Mouse (Mus musculus): ENCODE data around the gene Slc25a4. TPM values are rescaled to one million over a fixed set of nuclear protein-coding genes. Genes with fewer than 3 reads are reported as not detected.

The Slc25a4 gene
- polyA plus RNA-seq, 1 experiment, result 43.4 TPM

GRCm38 (mm10) chr8:46197673-46198072 lies 13.4 kb downstream of the Slc25a4 start:
- WGBS, result 87% methylated on average over 5 of the region's 5 CpGs
- H3K27ac ChIP-seq (ENCODE audit: control insufficient read depth, insufficient read depth, low read depth, low read length, poor library complexity), result no peak overlapping the region
- TF ChIP-seq CTCF (IDR thresholded peaks at IDR 0.05; ENCODE audit: control insufficient read depth, insufficient read depth, low read length) (no peak), POLR2A (IDR thresholded peaks at IDR 0.05; ENCODE audit: borderline replicate concordance, control insufficient read depth, low read depth, low read length) (no peak)
- no peak overlapping the region for H3K4me3 ChIP-seq (replicated peaks; ENCODE audit: control insufficient read depth, low read depth, low read length)
- no peaks in the 10 kb centered on the region; the same call in 1 of the 2 replicates for H3K4me1 ChIP-seq (ENCODE audit: control insufficient read depth, insufficient read depth, low read length)

- 51% methylated on average over 3 of the region's 3 CpGs for WGBS
- Histone ChIP-seq H3K27ac (ENCODE audit: control insufficient read depth, insufficient read depth, low read depth, low read length, poor library complexity) (no peak overlapping the region), H3K4me3 (replicated peaks; ENCODE audit: control insufficient read depth, low read depth, low read length) (no peak overlapping the region), H3K4me1 (ENCODE audit: control insufficient read depth, insufficient read depth, low read length) (no peaks in the 10 kb centered on the region; the same call in 1 of the 2 replicates)
- TF ChIP-seq CTCF (IDR thresholded peaks at IDR 0.05; ENCODE audit: control insufficient read depth, insufficient read depth, low read length) (no peak), POLR2A (IDR thresholded peaks at IDR 0.05; ENCODE audit: borderline replicate concordance, control insufficient read depth, low read depth, low read length) (no peak)
Measured at GRCm38 (mm10) chr8:46196877-46197276, 14.2 kb downstream of the Slc25a4 start.

- 89% methylated on average over 8 of the region's 8 CpGs for WGBS
- no peak overlapping the region for H3K27ac ChIP-seq (ENCODE audit: control insufficient read depth, insufficient read depth, low read depth, low read length, poor library complexity)
- H3K4me3 ChIP-seq (replicated peaks; ENCODE audit: control insufficient read depth, low read depth, low read length), result no peak overlapping the region
- no peaks in the 10 kb centered on the region; the same call in 1 of the 2 replicates for H3K4me1 ChIP-seq (ENCODE audit: control insufficient read depth, insufficient read depth, low read length)
- no peak for TF ChIP-seq CTCF (IDR thresholded peaks at IDR 0.05; ENCODE audit: control insufficient read depth, insufficient read depth, low read length)
- no peak for TF ChIP-seq POLR2A (IDR thresholded peaks at IDR 0.05; ENCODE audit: borderline replicate concordance, control insufficient read depth, low read depth, low read length)
Measured at GRCm38 (mm10) chr8:46193100-46193499, 18.0 kb downstream of the Slc25a4 start.

GRCm38 (mm10) chr8:46185361-46185760 lies 25.7 kb downstream of the Slc25a4 start:
- H3K27ac ChIP-seq (ENCODE audit: control insufficient read depth, insufficient read depth, low read depth, low read length, poor library complexity), result no peak overlapping the region

GRCm38 (mm10) chr8:46180136-46180535 lies 30.9 kb downstream of the Slc25a4 start:
- 87% methylated on average over 7 of the region's 7 CpGs for WGBS

More at GRCm38 (mm10) chr8:46185361-46185760, 25.7 kb downstream of the Slc25a4 start:
- TF ChIP-seq POLR2A (IDR thresholded peaks at IDR 0.05; ENCODE audit: borderline replicate concordance, control insufficient read depth, low read depth, low read length) (no peak), CTCF (IDR thresholded peaks at IDR 0.05; ENCODE audit: control insufficient read depth, insufficient read depth, low read length) (no peak)
- Histone ChIP-seq H3K4me1 (ENCODE audit: control insufficient read depth, insufficient read depth, low read length) (no peaks in the 10 kb centered on the region), H3K4me3 (replicated peaks; ENCODE audit: control insufficient read depth, low read depth, low read length) (no peak overlapping the region)
- WGBS, result 24% methylated on average over 2 of the region's 2 CpGs

GRCm38 (mm10) chr8:46173651-46174050 lies 37.4 kb downstream of the Slc25a4 start:
- TF ChIP-seq POLR2A (IDR thresholded peaks at IDR 0.05; ENCODE audit: borderline replicate concordance, control insufficient read depth, low read depth, low read length) (no peak), CTCF (IDR thresholded peaks at IDR 0.05; ENCODE audit: control insufficient read depth, insufficient read depth, low read length) (no peak)
- H3K4me1 ChIP-seq (ENCODE audit: control insufficient read depth, insufficient read depth, low read length), result no peaks in the 10 kb centered on the region
- H3K27ac ChIP-seq (ENCODE audit: control insufficient read depth, insufficient read depth, low read depth, low read length, poor library complexity), result no peak overlapping the region
- 62% methylated on average over 2 of the region's 2 CpGs for WGBS
- H3K4me3 ChIP-seq (replicated peaks; ENCODE audit: control insufficient read depth, low read depth, low read length), result no peak overlapping the region

More at GRCm38 (mm10) chr8:46180136-46180535, 30.9 kb downstream of the Slc25a4 start:
- no peaks in the 10 kb centered on the region for H3K4me1 ChIP-seq (ENCODE audit: control insufficient read depth, insufficient read depth, low read length)
- no peak overlapping the region for H3K4me3 ChIP-seq (replicated peaks; ENCODE audit: control insufficient read depth, low read depth, low read length)
- no peak overlapping the region for H3K27ac ChIP-seq (ENCODE audit: control insufficient read depth, insufficient read depth, low read depth, low read length, poor library complexity)
- no peak for TF ChIP-seq POLR2A (IDR thresholded peaks at IDR 0.05; ENCODE audit: borderline replicate concordance, control insufficient read depth, low read depth, low read length)

- TF ChIP-seq CTCF (IDR thresholded peaks at IDR 0.05; ENCODE audit: control insufficient read depth, insufficient read depth, low read length) (no peak), POLR2A (IDR thresholded peaks at IDR 0.05; ENCODE audit: borderline replicate concordance, control insufficient read depth, low read depth, low read length) (no peak)
- WGBS, result 1% methylated on average over 24 of the region's 25 CpGs
- Histone ChIP-seq H3K4me1 (ENCODE audit: control insufficient read depth, insufficient read depth, low read length) (peaks cover 1% of the 10 kb centered on the region; the same call in 1 of the 2 replicates), H3K27ac (ENCODE audit: control insufficient read depth, insufficient read depth, low read depth, low read length, poor library complexity) (peak overlapping the region; percentile 90), H3K4me3 (replicated peaks; ENCODE audit: control insufficient read depth, low read depth, low read length) (peak overlapping the region; percentile 92)
Measured at GRCm38 (mm10) chr8:46163870-46164190, 47.3 kb downstream of the Slc25a4 start.

GRCm38 (mm10) chr8:46162953-46163869 lies 47.9 kb downstream of the Slc25a4 start:
- Histone ChIP-seq H3K27ac (ENCODE audit: control insufficient read depth, insufficient read depth, low read depth, low read length, poor library complexity) (peak overlapping the region; percentile 90), H3K4me1 (ENCODE audit: control insufficient read depth, insufficient read depth, low read length) (peaks cover 1% of the 10 kb centered on the region; the same call in 1 of the 2 replicates), H3K4me3 (replicated peaks; ENCODE audit: control insufficient read depth, low read depth, low read length) (peak overlapping the region; percentile 92)
- WGBS, result under 1% methylated on average over 77 of the region's 77 CpGs
- TF ChIP-seq POLR2A (IDR thresholded peaks at IDR 0.05; ENCODE audit: borderline replicate concordance, control insufficient read depth, low read depth, low read length) (peak; percentile 91; the same call in 1 of the 2 replicates), CTCF (IDR thresholded peaks at IDR 0.05; ENCODE audit: control insufficient read depth, insufficient read depth, low read length) (no peak)

Other genes with a start within 250 kb of the Slc25a4 start
- gene 1700029J07Rik, start 236.0 kb downstream of the Slc25a4 start, polyA plus RNA-seq (2011; ENCODE audit: insufficient read depth, insufficient read length, low replicate concordance, missing spikeins), result 0.54 and 3.3 TPM in 2 replicates
- gene Ufsp2, start 235.8 kb downstream of the Slc25a4 start, polyA plus RNA-seq (2011; ENCODE audit: insufficient read depth, insufficient read length, low replicate concordance, missing spikeins), result 12.7 and 23.3 TPM in 2 replicates
- not detected in 2 replicates for gene Lrp2bp, start 212.0 kb downstream of the Slc25a4 start, polyA plus RNA-seq (2011; ENCODE audit: insufficient read depth, insufficient read length, low replicate concordance, missing spikeins)
- 9.0 TPM in 1 of 2 replicates, not detected in the other for gene Ankrd37, start 205.6 kb downstream of the Slc25a4 start, polyA plus RNA-seq (2011; ENCODE audit: insufficient read depth, insufficient read length, low replicate concordance, missing spikeins)
- gene Cfap97, start 59.5 kb downstream of the Slc25a4 start, polyA plus RNA-seq (2011; ENCODE audit: insufficient read depth, insufficient read length, low replicate concordance, missing spikeins), result 5.1 and 5.8 TPM in 2 replicates
- gene Snx25, start 59.1 kb downstream of the Slc25a4 start, polyA plus RNA-seq (2011; ENCODE audit: insufficient read depth, insufficient read length, low replicate concordance, missing spikeins), result 4.9 and 12.5 TPM in 2 replicates
- not detected in 2 replicates for gene Helt, start 83.4 kb upstream of the Slc25a4 start, polyA plus RNA-seq (2011; ENCODE audit: insufficient read depth, insufficient read length, low replicate concordance, missing spikeins)